Mouse (Mus musculus) large intestine, adult 2 months (tissue): Measurements from ENCODE around the gene Sppl2b. TPM values are rescaled to one million over a fixed set of nuclear protein-coding genes. Genes with fewer than 3 reads are reported as not detected.

Experiments
- DNase-seq: peaks from one replicate; pipeline ENCODE4 v3.0.0-alpha.2; 2012; ENCODE audit warnings: low read depth, low spot score
- WGBS: fragments of 180-500 bp; shearing (Covaris S2); methylation state at CpG from one replicate; pipeline ENCODE4 v1.1.7; 2018; 5-methylcytosine and 5-hydroxymethylcytosine counted together
- polyA plus RNA-seq: library from polyadenylated mRNA; depleted of rRNA; stranded (reverse); fragments of >200 nt; gene quantifications from 2 replicates; pipeline ENCODE4 v1.2.3, GENCODE M21; 2012

Gene Sppl2b
- polyA plus RNA-seq, 1 experiment = 48.4 TPM

- WGBS = 11% methylated on average over 32 of the region's 32 CpGs
- DNase-seq = no peak
These were observed 11.8 kb upstream of the Sppl2b start for GRCm38 (mm10) chr10:80843087-80843930.

GRCm38 (mm10) chr10:80843931-80844547 is 11.0 kb upstream of the Sppl2b start, which contains the start of gene Lingo3:
TSS of gene Lingo3 (minus strand) at chr10:80844039.
- 4% methylated on average over 46 of the region's 51 CpGs for WGBS
- no peak for DNase-seq

- no peak for DNase-seq
- 75% methylated on average over 8 of the region's 8 CpGs for WGBS
These were observed 9.9 kb upstream of the Sppl2b start for GRCm38 (mm10) chr10:80845055-80845693.

- 58% methylated on average over 12 of the region's 12 CpGs for WGBS
- DNase-seq = no peak
These were observed 9.3 kb upstream of the Sppl2b start for GRCm38 (mm10) chr10:80845732-80846131.

- 5% methylated on average over 10 of the region's 10 CpGs for WGBS
- DNase-seq = no peak
These were observed 6.5 kb upstream of the Sppl2b start for GRCm38 (mm10) chr10:80848571-80848970.

- WGBS = 9% methylated on average over 11 of the region's 11 CpGs
These were observed 636 bp downstream of the Sppl2b start for GRCm38 (mm10) chr10:80855749-80856073.

GRCm38 (mm10) chr10:80856267-80856666 is 1.2 kb downstream of the Sppl2b start:
- no peak for DNase-seq
- WGBS = 49% methylated on average over 3 of the region's 3 CpGs

More at GRCm38 (mm10) chr10:80855749-80856073, 636 bp downstream of the Sppl2b start:
- no peak for DNase-seq

GRCm38 (mm10) chr10:80856908-80857307 is 1.8 kb downstream of the Sppl2b start:
- no peak for DNase-seq
- 55% methylated on average over 5 of the region's 5 CpGs for WGBS

- no peak for DNase-seq
- 70% methylated on average over 8 of the region's 8 CpGs for WGBS
These were observed 2.3 kb downstream of the Sppl2b start for GRCm38 (mm10) chr10:80857386-80857785.

- WGBS = 79% methylated on average over 3 of the region's 3 CpGs
These were observed 2.8 kb downstream of the Sppl2b start for GRCm38 (mm10) chr10:80857848-80858247.

GRCm38 (mm10) chr10:80858350-80858935 is 3.4 kb downstream of the Sppl2b start:
- 80% methylated on average over 7 of the region's 7 CpGs for WGBS
- no peak for DNase-seq

More at GRCm38 (mm10) chr10:80857848-80858247, 2.8 kb downstream of the Sppl2b start:
- DNase-seq = no peak

- no peak for DNase-seq
- 92% methylated on average over 5 of the region's 5 CpGs for WGBS
These were observed 7.2 kb downstream of the Sppl2b start for GRCm38 (mm10) chr10:80862305-80862704.

GRCm38 (mm10) chr10:80864446-80864845 is 9.4 kb downstream of the Sppl2b start:
- WGBS = 89% methylated on average over 16 of the region's 16 CpGs
- DNase-seq = no peak

- WGBS = 34% methylated on average over 3 of the region's 6 CpGs
- no peak for DNase-seq
These were observed 15.9 kb downstream of the Sppl2b start for GRCm38 (mm10) chr10:80870993-80871392.

- 17% methylated on average over 9 of the region's 9 CpGs for WGBS
- DNase-seq = no peak
These were observed 16.5 kb downstream of the Sppl2b start, which contains the start of gene Tmprss9 for GRCm38 (mm10) chr10:80871581-80871980. TSS of gene Tmprss9 (plus strand) at chr10:80871848.

GRCm38 (mm10) chr10:80874035-80874434 is 19.0 kb downstream of the Sppl2b start:
- WGBS = 77% methylated on average over 9 of the region's 9 CpGs
- DNase-seq = no peak

GRCm38 (mm10) chr10:80876028-80876427 is 21.0 kb downstream of the Sppl2b start:
- no peak for DNase-seq
- 26% methylated on average over 5 of the region's 5 CpGs for WGBS

GRCm38 (mm10) chr10:80876594-80876993 is 21.5 kb downstream of the Sppl2b start:
- DNase-seq = no peak
- 29% methylated on average over 3 of the region's 3 CpGs for WGBS

GRCm38 (mm10) chr10:80880131-80880641 is 25.1 kb downstream of the Sppl2b start:
- DNase-seq = no peak
- 15% methylated on average over 5 of the region's 5 CpGs for WGBS

- WGBS = 62% methylated on average over 2 of the region's 2 CpGs
- DNase-seq = no peak
These were observed 25.8 kb downstream of the Sppl2b start for GRCm38 (mm10) chr10:80880901-80881300.
